19 mouse cellular contexts compared by ENCODE assay signal in the genomic region with DNA sequence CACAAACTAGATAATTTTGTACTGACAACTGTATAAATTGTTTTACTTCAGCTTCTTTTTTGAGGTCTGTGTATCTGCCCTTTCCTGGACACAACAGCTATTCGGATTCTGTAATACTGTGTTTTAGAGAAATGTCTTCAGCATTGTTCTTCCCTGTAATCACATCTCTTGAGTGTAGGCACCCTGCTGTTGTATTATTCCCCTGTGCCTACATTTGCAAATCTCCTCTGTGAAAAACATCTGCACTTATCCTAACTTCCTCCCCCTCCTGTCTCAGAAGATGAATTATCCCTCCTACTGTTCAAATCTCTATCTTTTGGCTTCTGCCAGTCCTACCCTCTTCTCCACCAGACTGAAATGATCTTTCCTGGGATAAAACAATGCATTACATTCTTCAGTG. TPM values are rescaled to one million over a fixed set of nuclear protein-coding genes. Genes with fewer than 3 reads are reported as not detected.
"Had no signal": no experiment of that assay in that cellular context is flagged by ENCODE, and none has a peak within 500 bp of the region (broad histone marks: within the 10 kb centered on the region; RNA-seq: fewer than 3 reads in every experiment).

No protein-coding gene starts in this region.

- DNase-seq: gastrocnemius, postnatal 10 days; gastrocnemius, postnatal 25 days; heart, adult 18-20 months; heart, postnatal 10 days; heart, postnatal 4 days; kidney, adult 18-20 months; kidney, adult 8-10 months; kidney, postnatal 10 days; kidney, postnatal 25 days; kidney, postnatal 4 days; layer of hippocampus, postnatal 36 days; left cerebral cortex, postnatal 4 days had no signal

RNA-seq across cellular contexts. Expression of gene Stpg2, which starts 28.6 kb away (rescaled TPM):
- total RNA-seq: gastrocnemius, adult 18-20 months; gastrocnemius, postnatal 10 days; gastrocnemius, postnatal 25 days; gastrocnemius, postnatal 4 days; granulocyte monocyte progenitor cell, adult 5-6 weeks; heart, adult 18-20 months; heart, adult 8-10 months; heart, postnatal 10 days; heart, postnatal 25 days; heart, postnatal 4 days; layer of hippocampus, adult 2 months; left cerebral cortex, postnatal 4 days; liver, adult 2 months had no signal
